In genomic region chr9:119478345-119478744, GRCm38 (mm10) we compare ENCODE assay signal across 11 mouse cellular contexts. TPM values are rescaled to one million over a fixed set of nuclear protein-coding genes. Genes with fewer than 3 reads are reported as not detected.
DNase-seq lines count a peak whose midpoint lies in the region; ATAC-seq and TF ChIP-seq lines count a peak whose summit lies in the region.
"Had no signal": no experiment of that assay in that cellular context is flagged by ENCODE, and none has a peak within 500 bp of the region (broad histone marks: within the 10 kb centered on the region; RNA-seq: fewer than 3 reads in every experiment).

No protein-coding gene starts in this region.

- peak; percentile 28 to 58 for DNase-seq in cerebellum, postnatal 25 days
- DNase-seq in cerebellum, adult 8-10 months = no peak
- DNase-seq in heart, adult 8-10 months (ENCODE audit: low spot score) = no peak
- DNase-seq in neural tube, embryonic 10.5 days (ENCODE audit: extremely low spot score, low spot score) = no peak
- DNase-seq: thymus, postnatal 36 days had no signal

- peak overlapping the region; percentile 9; the same call in 1 of the 2 replicates for H3K27ac ChIP-seq in heart, embryonic 15.5 days
- H3K27ac ChIP-seq in neural tube, embryonic 15.5 days (replicated peaks) = no peak overlapping the region
- H3K27ac ChIP-seq: liver, embryonic 12.5 days; stomach, postnatal 0 days had no signal

- WGBS in heart, embryonic 15.5 days = 72% methylated on average over 11 of the region's 11 CpGs
- 51% methylated on average over 11 of the region's 11 CpGs for WGBS in neural tube, embryonic 15.5 days

- TF ChIP-seq POLR2A in myocyte (IDR thresholded peaks at IDR 0.05; ENCODE audit: insufficient read length, low read depth) = no peak

- 0 out of 2 replicates have a peak, but pooled peaks cover 6% of the 10 kb centered on the region for H3K27me3 ChIP-seq in heart, embryonic 15.5 days
- H3K27me3 ChIP-seq in neural tube, embryonic 15.5 days (replicated peaks) = no peaks in the 10 kb centered on the region
- no peaks in the 10 kb centered on the region for H3K27me3 ChIP-seq in myocyte (ENCODE audit: control insufficient read depth, insufficient read depth, insufficient read length)

- peaks cover 43% of the 10 kb centered on the region for H3K4me1 ChIP-seq in heart, embryonic 15.5 days (replicated peaks)
- H3K4me1 ChIP-seq in neural tube, embryonic 15.5 days = peaks cover 19% of the 10 kb centered on the region

- H3K9ac ChIP-seq in heart, embryonic 15.5 days = no peak overlapping the region
- no peak overlapping the region for H3K9ac ChIP-seq in neural tube, embryonic 15.5 days (replicated peaks)
- H3K9ac ChIP-seq: liver, embryonic 12.5 days had no signal

- H3K4me3 ChIP-seq in heart, embryonic 15.5 days = no peak overlapping the region
- H3K4me3 ChIP-seq in neural tube, embryonic 15.5 days (replicated peaks) = no peak overlapping the region
- no peak overlapping the region for H3K4me3 ChIP-seq in myocyte
- H3K4me3 ChIP-seq: liver, embryonic 12.5 days had no signal

- no peak for ATAC-seq in heart, embryonic 15.5 days (replicated peaks; ENCODE audit: insufficient number of reproducible peaks, insufficient read depth, low FRiP score, low read depth)
- peak; percentile 17; the same call in 1 of the 2 replicates for ATAC-seq in neural tube, embryonic 15.5 days (ENCODE audit: low FRiP score)
- ATAC-seq in erythroblast, adult 5-6 weeks (replicated peaks; ENCODE audit: low FRiP score, poor library complexity, severe bottlenecking) = no peak

- H3K9me3 ChIP-seq in heart, embryonic 15.5 days (replicated peaks) = no peaks in the 10 kb centered on the region
- H3K9me3 ChIP-seq in neural tube, embryonic 15.5 days (replicated peaks) = no peaks in the 10 kb centered on the region
- H3K9me3 ChIP-seq: liver, embryonic 12.5 days had no signal

- no peak overlapping the region for H3ac ChIP-seq in myocyte (ENCODE audit: control insufficient read depth, insufficient read length)

- H3K36me3 ChIP-seq in heart, embryonic 15.5 days = no peaks in the 10 kb centered on the region
- H3K36me3 ChIP-seq in neural tube, embryonic 15.5 days = no peaks in the 10 kb centered on the region
- H3K36me3 ChIP-seq in myocyte (ENCODE audit: control insufficient read depth, insufficient read depth) = no peaks in the 10 kb centered on the region
- H3K36me3 ChIP-seq: liver, embryonic 12.5 days had no signal

- no peak overlapping the region for H3K4me2 ChIP-seq in heart, embryonic 15.5 days
- no peak overlapping the region for H3K4me2 ChIP-seq in neural tube, embryonic 15.5 days
- H3K4me2 ChIP-seq in myocyte (ENCODE audit: low read depth) = peak overlapping the region; percentile 59
- H3K4me2 ChIP-seq: liver, embryonic 12.5 days had no signal

- no peaks in the 10 kb centered on the region for H3K79me2 ChIP-seq in myocyte (ENCODE audit: control insufficient read depth, insufficient read depth)

TF ChIP-seq in myocyte, 11 proteins besides CTCF, POLR2A, EP300 and RAD21:
- TF ChIP-seq SRF (IDR thresholded peaks at IDR 0.05; ENCODE audit: control insufficient read depth, insufficient read length, low read depth) (no peak), TCF12 (IDR thresholded peaks at IDR 0.05; ENCODE audit: insufficient read depth, poor library complexity, severe bottlenecking) (peak; percentile 62), POLR2AphosphoS2 (IDR thresholded peaks at IDR 0.05; ENCODE audit: insufficient read length, low read depth) (no peak), CEBPB (IDR thresholded peaks at IDR 0.05; ENCODE audit: insufficient read depth, poor library complexity, severe bottlenecking) (peak; percentile 31; the same call in 1 of the 2 replicates), E2F4 (IDR thresholded peaks at IDR 0.05; ENCODE audit: insufficient read depth) (no peak), MYOD1 (IDR thresholded peaks at IDR 0.05; ENCODE audit: control insufficient read depth in 1 of 3, insufficient read length in 2 of 3, low read depth in 2 of 3) (peak; percentile 21 to 95 (median 91)), REST (IDR thresholded peaks at IDR 0.05; ENCODE audit: insufficient read depth, insufficient read length) (no peak), MYOG (IDR thresholded peaks at IDR 0.05; ENCODE audit: control insufficient read depth in 1 of 3, insufficient read depth in 1 of 3, insufficient read length in 2 of 3, low read depth in 2 of 3) (peak; percentile 49 to 96 (median 95)), TCF3 (IDR thresholded peaks at IDR 0.05; ENCODE audit: insufficient read length, low read depth) (peak; percentile 79), USF1 (IDR thresholded peaks at IDR 0.05; ENCODE audit: low read depth) (no peak)

RNA-seq across cellular contexts. Expression of gene Exog, which starts 33.6 kb away (rescaled TPM):
- polyA plus RNA-seq in heart, embryonic 15.5 days (2015; fragmentation: Nextera tagmentation; extraction: Ambion mirVana) = 9.7 and 12.0 TPM in 2 replicates
- total RNA-seq in heart, adult 8-10 months (2022) = 1 to 10 TPM; 2.4 to 3.3 (median 2.8) TPM
- polyA plus RNA-seq in neural tube, embryonic 15.5 days (2015; fragmentation: Nextera tagmentation; extraction: Ambion mirVana) = 44.9 and 50.1 TPM in 2 replicates
- polyA plus RNA-seq in myocyte (2012; fragmentation: generic; extraction: Trizol) = 4.0 TPM
- 1.5 TPM in 2 replicates for total RNA-seq in erythroblast, adult 5-6 weeks (2015; ENCODE audit: low replicate concordance)
- 0.70 and 0.77 TPM in 2 replicates for total RNA-seq in erythroblast, adult 5-6 weeks (2017; ENCODE audit: low replicate concordance)

Comparison
In these comparisons a context has a peak if more than half of its experiments do, and no peak if none do; other contexts are left out.
1. DNase-seq: peak in cerebellum, postnatal 25 days (2 of 2); none in cerebellum, adult 8-10 months (single experiment), heart, adult 8-10 months (single experiment) and neural tube, embryonic 10.5 days (single experiment).